Mouse (Mus musculus) urinary bladder, adult 18-20 months (tissue): ENCODE measurements around the gene Camta1.
A peak's percentile ranks its signal among the peaks of the same experiment; 100 is the strongest.

Experiments
- DNase-seq, 2 experiments: peaks; one replicate each; pipeline ENCODE4 v3.0.0; 2022; ENCODE audit warnings: low spot score in 2 of 2, mixed read lengths in 2 of 2

Gene Camta1

GRCm38 (mm10) chr4:151861806-151862739 is at the start of gene Camta1:
Gene Camta1 (minus strand): TSS chr4:151861876.
- peak; percentile 99 for DNase-seq

- no peak for DNase-seq
These were observed 47.1 kb upstream of the Camta1 start for GRCm38 (mm10) chr4:151908809-151909208.

GRCm38 (mm10) chr4:151907577-151908343 is 46.1 kb upstream of the Camta1 start:
- DNase-seq: no peak

- DNase-seq: no peak
These were observed 43.9 kb upstream of the Camta1 start for GRCm38 (mm10) chr4:151905621-151906020.

- no peak for DNase-seq
These were observed 42.4 kb upstream of the Camta1 start for GRCm38 (mm10) chr4:151904098-151904497.

- DNase-seq: peak in 1 of 2 experiments; percentile 20
These were observed 41.1 kb upstream of the Camta1 start for GRCm38 (mm10) chr4:151902689-151903241.

- DNase-seq: no peak
These were observed 40.5 kb upstream of the Camta1 start for GRCm38 (mm10) chr4:151902046-151902688.

- no peak for DNase-seq
These were observed 39.7 kb upstream of the Camta1 start for GRCm38 (mm10) chr4:151901422-151901821.

GRCm38 (mm10) chr4:151900735-151901134 is 39.1 kb upstream of the Camta1 start:
- DNase-seq: no peak

- DNase-seq: no peak
These were observed 38.2 kb upstream of the Camta1 start for GRCm38 (mm10) chr4:151899707-151900384.

- no peak for DNase-seq
These were observed 37.0 kb upstream of the Camta1 start for GRCm38 (mm10) chr4:151898600-151899245.

- DNase-seq: no peak
These were observed 35.5 kb upstream of the Camta1 start for GRCm38 (mm10) chr4:151897069-151897617.

- no peak for DNase-seq
These were observed 33.9 kb upstream of the Camta1 start for GRCm38 (mm10) chr4:151895624-151896023.

- DNase-seq: no peak
These were observed 33.2 kb upstream of the Camta1 start for GRCm38 (mm10) chr4:151894926-151895325.

GRCm38 (mm10) chr4:151893241-151893640 is 31.6 kb upstream of the Camta1 start:
- no peak for DNase-seq

- no peak for DNase-seq
These were observed 19.9 kb upstream of the Camta1 start for GRCm38 (mm10) chr4:151881590-151881989.

- DNase-seq: no peak
These were observed 18.5 kb upstream of the Camta1 start for GRCm38 (mm10) chr4:151880044-151880690.

GRCm38 (mm10) chr4:151876400-151876799 is 14.7 kb upstream of the Camta1 start:
- no peak for DNase-seq

- no peak for DNase-seq
These were observed 1.8 kb upstream of the Camta1 start for GRCm38 (mm10) chr4:151863511-151863910.

GRCm38 (mm10) chr4:151861471-151861805 is 238 bp downstream of the Camta1 start:
- peak in 1 of 2 experiments; percentile 100 for DNase-seq
